Mouse (Mus musculus) myocyte (in vitro differentiated cells): ENCODE results near the gene Alox12b. TPM values are rescaled to one million over a fixed set of nuclear protein-coding genes. Genes with fewer than 3 reads are reported as not detected.

Source experiments
- H3K27me3 ChIP-seq: one replicate; pipeline ENCODE4 v1.6.1; 2011; ENCODE audit not compliant: control insufficient read depth, insufficient read depth, insufficient read length
- H3K36me3 ChIP-seq: one replicate; pipeline ENCODE4 v1.6.1; 2011; ENCODE audit not compliant: control insufficient read depth, insufficient read depth
- H3K4me2 ChIP-seq: one replicate; pipeline ENCODE4 v1.6.1; 2011; ENCODE audit warnings: low read depth, control low read depth
- H3K4me3 ChIP-seq: one replicate; pipeline ENCODE4 v1.5.1; 2011; ENCODE audit warnings: mild to moderate bottlenecking, control low read depth, moderate library complexity
- H3K79me2 ChIP-seq: one replicate; pipeline ENCODE4 v1.6.1; 2011; ENCODE audit not compliant: control insufficient read depth, insufficient read depth
- H3ac ChIP-seq: one replicate; pipeline ENCODE4 v1.6.1; 2011; ENCODE audit not compliant: control insufficient read depth, insufficient read length
- CEBPB ChIP-seq: IDR thresholded peaks from 2 replicates; pipeline ENCODE4 v1.6.1; 2011; ENCODE audit warnings: mild to moderate bottlenecking, moderate library complexity; ENCODE audit not compliant: poor library complexity, insufficient read depth, severe bottlenecking
- E2F4 ChIP-seq: IDR thresholded peaks from one replicate; pipeline ENCODE4 v1.6.1; 2011; ENCODE audit warnings: mild to moderate bottlenecking, control low read depth, moderate library complexity; ENCODE audit not compliant: insufficient read depth
- MAX ChIP-seq: IDR thresholded peaks from one replicate; pipeline ENCODE4 v1.6.1; 2011; ENCODE audit warnings: low read depth, mild to moderate bottlenecking, control low read depth
- MYOD1 ChIP-seq, 3 experiments: IDR thresholded peaks; one replicate each; pipeline ENCODE4 v1.6.1; 2011; ENCODE audit warnings: control low read depth in 2 of 3, low read depth in 2 of 3, mild to moderate bottlenecking in 2 of 3, moderate library complexity in 1 of 3; ENCODE audit not compliant: insufficient read length in 2 of 3, control insufficient read depth in 1 of 3
- MYOG ChIP-seq, 3 experiments: IDR thresholded peaks; one replicate each; pipeline ENCODE4 v1.6.1; 2011; ENCODE audit warnings: control low read depth in 2 of 3, low read depth in 2 of 3, mild to moderate bottlenecking in 2 of 3; ENCODE audit not compliant: insufficient read length in 2 of 3, control insufficient read depth in 1 of 3, insufficient read depth in 1 of 3
- POLR2A ChIP-seq: IDR thresholded peaks from one replicate; pipeline ENCODE4 v1.6.1; 2011; ENCODE audit warnings: low read depth, mild to moderate bottlenecking, control low read depth, moderate library complexity; ENCODE audit not compliant: insufficient read length
- POLR2AphosphoS2 ChIP-seq: IDR thresholded peaks from one replicate; pipeline ENCODE4 v1.6.1; 2011; ENCODE audit warnings: low read depth, control low read depth; ENCODE audit not compliant: insufficient read length
- REST ChIP-seq: IDR thresholded peaks from one replicate; pipeline ENCODE4 v1.6.1; 2011; ENCODE audit warnings: mild to moderate bottlenecking, control low read depth, moderate library complexity; ENCODE audit not compliant: insufficient read depth, insufficient read length
- SRF ChIP-seq: IDR thresholded peaks from one replicate; pipeline ENCODE4 v1.6.1; 2011; ENCODE audit warnings: low read depth; ENCODE audit not compliant: control insufficient read depth, insufficient read length
- TCF12 ChIP-seq: IDR thresholded peaks from one replicate; pipeline ENCODE4 v1.6.1; 2011; ENCODE audit warnings: mild to moderate bottlenecking, control low read depth; ENCODE audit not compliant: poor library complexity, insufficient read depth, severe bottlenecking
- TCF3 ChIP-seq: IDR thresholded peaks from one replicate; pipeline ENCODE4 v1.6.1; 2011; ENCODE audit warnings: low read depth, control low read depth; ENCODE audit not compliant: insufficient read length
- USF1 ChIP-seq: IDR thresholded peaks from one replicate; pipeline ENCODE4 v1.6.1; 2011; ENCODE audit warnings: low read depth, mild to moderate bottlenecking, control low read depth, moderate library complexity
- polyA plus RNA-seq: library from polyadenylated mRNA; unstranded; fragments of >200 nt; fragmentation: generic; extraction: Trizol; gene quantifications from one replicate; pipeline ENCODE4 v1.2.1, GENCODE M21; 2012; ENCODE audit warnings: missing spikeins

The Alox12b gene
- polyA plus RNA-seq, 1 experiment: not detected

- TF ChIP-seq MYOG (IDR thresholded peaks at IDR 0.05; ENCODE audit: control insufficient read depth in 1 of 3, insufficient read depth in 1 of 3, insufficient read length in 2 of 3, low read depth in 2 of 3): no peak
- no peak for TF ChIP-seq SRF
- no peak for TF ChIP-seq MAX
- TF ChIP-seq POLR2A: no peak
- TF ChIP-seq TCF12: no peak
- TF ChIP-seq MYOD1 (IDR thresholded peaks at IDR 0.05; ENCODE audit: control insufficient read depth in 1 of 3, insufficient read length in 2 of 3, low read depth in 2 of 3): no peak
- TF ChIP-seq USF1: no peak
- TF ChIP-seq TCF3: no peak
- no peak for TF ChIP-seq E2F4
- no peak for TF ChIP-seq REST
- TF ChIP-seq CEBPB: no peak
- TF ChIP-seq POLR2AphosphoS2: no peak
- H3K79me2 ChIP-seq: no peaks in the 10 kb centered on the region
- no peak overlapping the region for H3K4me3 ChIP-seq
- H3K27me3 ChIP-seq: peaks cover 10% of the 10 kb centered on the region
- H3K36me3 ChIP-seq: no peaks in the 10 kb centered on the region
- no peak overlapping the region for H3ac ChIP-seq
- no peak overlapping the region for H3K4me2 ChIP-seq
These were observed 21.4 kb upstream of the Alox12b start for GRCm38 (mm10) chr11:69135361-69135760.

GRCm38 (mm10) chr11:69147546-69147945 is 9.2 kb upstream of the Alox12b start:
- Histone ChIP-seq H3K36me3 (no peaks in the 10 kb centered on the region), H3K4me2 (no peak overlapping the region), H3K27me3 (peaks cover 27% of the 10 kb centered on the region), H3K4me3 (no peak overlapping the region), H3ac (no peak overlapping the region), H3K79me2 (no peaks in the 10 kb centered on the region)
- TF ChIP-seq E2F4 (no peak), USF1 (no peak), CEBPB (no peak), TCF12 (no peak), MYOD1 (IDR thresholded peaks at IDR 0.05; ENCODE audit: control insufficient read depth in 1 of 3, insufficient read length in 2 of 3, low read depth in 2 of 3) (no peak), SRF (no peak), TCF3 (no peak), POLR2AphosphoS2 (no peak), POLR2A (no peak), MAX (no peak), REST (no peak), MYOG (IDR thresholded peaks at IDR 0.05; ENCODE audit: control insufficient read depth in 1 of 3, insufficient read depth in 1 of 3, insufficient read length in 2 of 3, low read depth in 2 of 3) (no peak)

- Histone ChIP-seq H3K4me2 (no peak overlapping the region), H3K27me3 (peaks cover 18% of the 10 kb centered on the region), H3K79me2 (no peaks in the 10 kb centered on the region), H3ac (no peak overlapping the region), H3K4me3 (no peak overlapping the region), H3K36me3 (no peaks in the 10 kb centered on the region)
- TF ChIP-seq TCF3: no peak
- TF ChIP-seq USF1: no peak
- no peak for TF ChIP-seq MYOD1 (IDR thresholded peaks at IDR 0.05; ENCODE audit: control insufficient read depth in 1 of 3, insufficient read length in 2 of 3, low read depth in 2 of 3)
- no peak for TF ChIP-seq CEBPB
- TF ChIP-seq REST: no peak
- no peak for TF ChIP-seq MAX
- no peak for TF ChIP-seq TCF12
- TF ChIP-seq POLR2AphosphoS2: no peak
- no peak for TF ChIP-seq SRF
- TF ChIP-seq POLR2A: no peak
- TF ChIP-seq MYOG (IDR thresholded peaks at IDR 0.05; ENCODE audit: control insufficient read depth in 1 of 3, insufficient read depth in 1 of 3, insufficient read length in 2 of 3, low read depth in 2 of 3): no peak
- TF ChIP-seq E2F4: no peak
These were observed 8.3 kb upstream of the Alox12b start for GRCm38 (mm10) chr11:69148451-69148960.

GRCm38 (mm10) chr11:69149728-69150127 is 7.1 kb upstream of the Alox12b start:
- Histone ChIP-seq H3K79me2 (no peaks in the 10 kb centered on the region), H3K4me2 (peak overlapping the region; percentile 47), H3K4me3 (no peak overlapping the region), H3K36me3 (no peaks in the 10 kb centered on the region), H3K27me3 (peaks cover 19% of the 10 kb centered on the region), H3ac (no peak overlapping the region)
- TF ChIP-seq CEBPB (no peak), E2F4 (no peak), SRF (no peak), POLR2AphosphoS2 (no peak), POLR2A (no peak)

- TF ChIP-seq USF1 (no peak), POLR2AphosphoS2 (no peak), REST (no peak)
- H3K36me3 ChIP-seq: no peaks in the 10 kb centered on the region
- peak overlapping the region; percentile 47 for H3K4me2 ChIP-seq
- peaks cover 19% of the 10 kb centered on the region for H3K27me3 ChIP-seq
- H3K79me2 ChIP-seq: no peaks in the 10 kb centered on the region
- no peak overlapping the region for H3ac ChIP-seq
- no peak overlapping the region for H3K4me3 ChIP-seq
These were observed 6.3 kb upstream of the Alox12b start for GRCm38 (mm10) chr11:69150444-69150843.
